17 mouse cellular contexts compared by ENCODE assay signal in genomic region chr12:104836230-104836629, GRCm38 (mm10).
"Had no signal": no experiment of that assay in that cellular context is flagged by ENCODE, and none has a peak within 500 bp of the region (broad histone marks: within the 10 kb centered on the region; RNA-seq: fewer than 3 reads in every experiment).

No protein-coding gene starts in this region.

- H3K4me3 ChIP-seq: liver, embryonic 12.5 days; liver, embryonic 15.5 days; lung, embryonic 15.5 days; megakaryocyte, embryonic 14.5 days; neural tube, embryonic 12.5 days; neural tube, embryonic 15.5 days; stomach, embryonic 15.5 days had no signal

- H3K27ac ChIP-seq: liver, embryonic 12.5 days; liver, embryonic 15.5 days; lung, embryonic 15.5 days; neural tube, embryonic 12.5 days; neural tube, embryonic 15.5 days; stomach, embryonic 15.5 days had no signal

- ATAC-seq: liver, embryonic 12.5 days had no signal

- DNase-seq: kidney, adult 2 months; kidney, postnatal 10 days; kidney, postnatal 36 days; lung, adult 18-20 months; lung, postnatal 10 days; lung, postnatal 36 days; right cerebral cortex, adult 18-20 months; right cerebral cortex, postnatal 25 days; spleen, adult 18-20 months; thymus, postnatal 25 days had no signal
